Mouse (Mus musculus): ENCODE results near the gene Shroom3.
A peak's percentile ranks its signal among the peaks of the same experiment; 100 is the strongest.
"Not testable (repeated sequence)": the region's sequence is repeated elsewhere in the genome, so short reads cannot be mapped to it uniquely, and the experiment has no call there.

Shroom3 gene

DNA sequence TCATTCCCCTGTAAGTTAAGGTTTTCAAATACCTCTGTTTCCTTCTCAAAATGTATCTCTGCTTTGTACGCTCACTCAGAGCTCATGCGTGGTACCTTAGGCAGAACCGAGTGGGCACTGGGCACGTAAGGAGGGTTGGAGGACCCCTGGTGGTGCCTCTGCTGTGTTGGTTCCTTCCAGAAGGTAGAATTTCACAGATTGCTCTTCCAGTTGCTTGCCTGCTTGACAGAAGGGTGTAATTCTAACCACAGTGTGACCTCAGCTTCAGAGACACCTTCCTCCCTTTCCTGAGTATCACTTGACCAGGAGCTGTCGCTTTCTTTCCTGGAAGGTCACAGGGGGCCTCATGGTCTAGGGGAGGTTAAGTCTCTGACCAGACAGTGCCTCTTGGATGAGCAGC, 217.2 kb downstream of the Shroom3 start:
- DNase-seq, result no peak

- no peak for DNase-seq
Observed at GRCm38 (mm10) chr5:92901870-92902269, 218.6 kb downstream of the Shroom3 start.

- DNase-seq, result no peak
Observed at GRCm38 (mm10) chr5:92905146-92905545, 221.9 kb downstream of the Shroom3 start.

DNA sequence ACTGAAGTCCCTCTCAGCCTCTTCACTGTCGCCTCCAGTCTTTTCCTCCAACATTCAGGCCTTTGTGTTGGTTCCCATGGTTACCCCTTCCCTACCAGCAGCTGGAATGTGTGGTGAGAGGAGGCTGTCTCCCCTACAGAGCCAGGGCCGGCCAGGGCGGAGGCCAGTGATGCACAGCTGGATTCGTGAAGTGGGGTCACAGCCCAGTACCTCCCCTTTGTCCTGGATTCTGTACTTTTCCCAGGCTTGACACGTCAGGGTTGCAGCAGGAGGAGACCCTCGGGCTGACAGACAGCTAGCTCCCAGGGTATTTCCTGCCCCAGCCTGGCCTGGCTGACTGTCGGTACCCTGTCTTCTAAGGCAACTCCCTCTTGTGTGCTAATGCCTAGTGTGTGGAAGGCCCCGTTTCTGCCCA, 222.4 kb downstream of the Shroom3 start:
- DNase-seq, result peak; percentile 18

DNA sequence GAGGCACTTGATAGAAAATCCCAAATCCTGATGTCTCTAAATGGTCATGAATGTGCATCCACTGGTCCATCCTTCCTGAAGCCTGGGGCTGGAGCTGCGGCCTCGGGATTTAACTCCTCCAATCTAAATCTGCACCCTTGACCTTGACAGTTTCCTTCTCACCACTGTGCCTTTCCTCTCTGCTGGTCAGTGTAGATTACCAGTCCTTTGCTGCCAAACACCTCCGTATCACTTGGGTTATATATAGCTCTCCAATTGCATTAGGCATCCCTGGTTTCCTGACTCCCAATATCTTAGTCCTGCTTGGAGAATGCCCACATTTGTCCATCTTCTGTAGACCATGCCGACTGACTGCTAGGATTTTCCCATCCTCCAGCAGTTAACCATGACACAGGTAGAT, 225.0 kb downstream of the Shroom3 start:
- no peak for DNase-seq

DNA sequence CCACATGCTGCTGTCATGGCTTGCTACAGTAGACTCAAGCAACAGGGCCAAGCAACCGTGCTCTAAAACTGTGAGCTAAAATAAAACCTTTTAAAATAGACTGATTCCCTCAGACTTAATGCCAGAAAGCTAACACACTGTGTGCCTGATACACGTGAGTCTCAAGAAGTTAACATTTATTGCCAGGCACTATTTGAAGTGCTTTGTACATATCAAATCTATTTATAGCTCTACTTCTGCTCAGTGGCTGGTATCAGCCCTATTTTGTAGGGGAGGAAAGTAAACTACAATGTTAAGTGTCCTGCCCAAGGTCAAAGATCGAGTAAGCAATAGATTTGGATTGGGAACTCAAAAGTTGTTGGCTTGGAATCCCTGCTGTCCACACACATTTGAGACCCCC, 227.6 kb downstream of the Shroom3 start:
- no peak for DNase-seq

DNA sequence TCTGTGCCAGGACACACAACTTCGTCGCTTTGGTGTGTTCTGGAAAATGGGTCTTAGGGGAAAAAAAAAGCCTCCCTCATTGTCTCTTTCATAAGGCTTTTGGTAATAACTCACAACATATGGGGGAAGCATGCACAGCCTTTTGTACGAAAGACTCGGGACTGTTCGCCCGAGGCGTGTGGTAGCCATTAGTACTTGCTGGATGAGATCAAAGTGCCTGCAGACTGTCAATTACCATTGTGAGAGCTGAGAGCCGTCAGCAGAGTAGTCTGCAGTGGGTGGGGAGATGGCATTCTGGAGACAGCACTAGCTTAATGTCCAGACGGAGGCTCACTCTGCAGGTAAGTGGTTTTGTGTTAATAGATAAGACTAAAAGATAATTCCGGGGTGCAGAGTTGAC, 232.2 kb downstream of the Shroom3 start:
- no peak for DNase-seq

GRCm38 (mm10) chr5:92917755-92918154, 234.5 kb downstream of the Shroom3 start:
- no peak for DNase-seq

DNA sequence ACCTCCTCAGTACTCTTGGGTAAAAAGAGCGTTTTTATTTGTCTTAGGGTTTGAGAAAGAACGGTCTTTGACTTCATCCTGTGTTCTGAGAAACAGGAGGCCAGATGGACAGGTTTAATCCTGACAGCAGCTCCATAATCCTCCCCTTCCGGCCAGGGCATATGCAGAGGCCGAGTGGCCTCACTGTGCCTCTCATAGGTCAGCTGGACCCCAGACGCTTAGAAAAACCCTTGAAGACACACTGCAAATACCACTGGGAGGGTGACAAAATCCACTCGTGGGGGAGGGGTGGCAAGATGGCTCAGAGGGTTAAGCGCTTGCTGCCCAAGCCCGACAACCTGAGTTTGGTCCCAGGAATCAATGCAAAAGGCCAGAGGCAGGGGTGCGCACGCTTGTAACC, 234.9 kb downstream of the Shroom3 start:
- DNase-seq, result no peak

DNA sequence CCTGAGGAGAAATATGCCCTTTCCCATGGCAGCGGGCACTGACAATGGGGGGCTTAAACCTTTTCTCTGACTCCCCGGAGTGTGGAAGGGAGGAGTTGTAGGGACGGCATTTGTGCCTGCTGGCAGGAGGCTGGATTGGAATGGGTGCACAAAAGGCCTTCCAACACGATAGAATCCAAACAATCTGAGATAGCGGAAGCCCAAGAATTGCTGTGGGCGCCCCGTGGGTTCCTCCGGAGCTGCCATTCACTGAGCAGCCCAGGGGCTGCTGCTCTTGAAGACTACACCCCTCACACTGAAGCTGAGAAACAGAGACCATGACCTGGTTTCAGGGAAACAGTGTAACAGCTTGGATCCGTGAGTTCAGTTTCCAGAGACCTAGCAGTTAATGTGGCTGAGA, 235.6 kb downstream of the Shroom3 start:
- no peak for DNase-seq

GRCm38 (mm10) chr5:92919390-92919789, 236.2 kb downstream of the Shroom3 start:
- DNase-seq, result no peak

- DNase-seq, result no peak
Observed at GRCm38 (mm10) chr5:92920984-92921383, 237.7 kb downstream of the Shroom3 start.

DNA sequence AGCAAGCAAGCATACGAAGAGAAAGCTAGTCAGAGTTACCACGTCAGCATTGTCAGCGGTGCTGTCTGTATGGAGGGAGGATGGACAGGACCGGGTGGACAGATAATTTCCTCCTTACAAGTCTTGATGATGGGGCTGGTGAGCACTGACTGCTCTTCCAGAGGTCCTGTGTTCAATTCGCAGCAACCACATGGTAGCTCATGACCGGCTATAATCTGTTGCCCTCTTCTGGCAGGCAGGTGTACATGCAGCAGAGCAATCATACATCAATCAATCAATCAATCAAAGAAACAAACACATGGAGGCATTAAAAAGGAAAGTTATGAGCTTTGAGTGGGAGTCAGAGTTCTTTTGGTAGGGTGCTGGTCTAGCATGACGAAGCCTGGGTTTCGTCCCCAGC, 238.5 kb downstream of the Shroom3 start:
- no peak for DNase-seq

GRCm38 (mm10) chr5:92922981-92923380, 239.7 kb downstream of the Shroom3 start:
- DNase-seq, result not testable (repeated sequence)

- DNase-seq, result no peak
Observed at GRCm38 (mm10) chr5:92924851-92925477, 241.7 kb downstream of the Shroom3 start.

- DNase-seq, result no peak
Observed at GRCm38 (mm10) chr5:92927667-92928066, 244.4 kb downstream of the Shroom3 start.

- DNase-seq, result no peak
Observed at GRCm38 (mm10) chr5:92930557-92930956, 247.3 kb downstream of the Shroom3 start.

DNA sequence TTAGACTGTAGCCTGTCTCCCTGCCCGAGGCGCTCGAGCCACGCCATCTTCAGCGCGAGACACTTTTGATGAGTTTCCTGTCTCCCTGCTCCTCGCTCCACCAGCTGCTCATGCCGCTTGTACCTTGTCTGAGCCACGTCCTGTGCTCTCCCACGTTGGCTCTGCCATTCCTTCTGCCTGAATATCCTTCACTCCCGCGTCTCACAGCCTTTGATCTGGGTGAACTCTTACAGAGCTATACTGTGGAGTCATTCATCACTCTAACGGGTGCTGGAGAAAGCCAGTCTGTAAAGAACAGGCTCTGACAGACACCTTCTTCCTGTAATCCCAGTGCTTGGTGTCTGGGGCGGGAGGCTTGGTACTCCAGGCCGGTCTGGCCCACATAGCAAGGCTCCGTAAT, 248.1 kb downstream of the Shroom3 start:
- no peak for DNase-seq

GRCm38 (mm10) chr5:92933010-92933409, 249.8 kb downstream of the Shroom3 start:
- no peak for DNase-seq

- DNase-seq, result no peak
Observed at GRCm38 (mm10) chr5:92933599-92934217, 250.5 kb downstream of the Shroom3 start.

GRCm38 (mm10) chr5:92934269-92934939, 251.2 kb downstream of the Shroom3 start:
- no peak for DNase-seq

DNA sequence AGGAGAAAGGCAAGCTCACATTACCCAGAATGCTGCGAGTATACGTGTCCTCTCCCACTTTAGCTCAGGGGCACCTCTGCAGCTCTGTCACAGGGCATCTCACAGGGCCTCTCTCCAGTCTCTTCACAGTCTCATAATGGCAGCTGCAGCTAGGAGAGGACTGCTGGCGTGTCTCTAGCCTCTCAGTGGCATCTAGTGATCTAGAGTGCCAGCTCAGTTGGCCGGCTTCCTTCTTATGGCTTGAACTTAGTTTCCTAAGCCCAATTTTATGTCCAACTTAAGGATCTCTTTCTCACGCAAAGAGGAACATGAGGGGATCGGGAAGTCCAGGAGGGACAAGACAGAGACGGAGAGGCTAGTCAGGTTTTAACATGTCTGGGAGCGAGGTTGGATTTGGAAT, 252.6 kb downstream of the Shroom3 start:
- no peak for DNase-seq

DNA sequence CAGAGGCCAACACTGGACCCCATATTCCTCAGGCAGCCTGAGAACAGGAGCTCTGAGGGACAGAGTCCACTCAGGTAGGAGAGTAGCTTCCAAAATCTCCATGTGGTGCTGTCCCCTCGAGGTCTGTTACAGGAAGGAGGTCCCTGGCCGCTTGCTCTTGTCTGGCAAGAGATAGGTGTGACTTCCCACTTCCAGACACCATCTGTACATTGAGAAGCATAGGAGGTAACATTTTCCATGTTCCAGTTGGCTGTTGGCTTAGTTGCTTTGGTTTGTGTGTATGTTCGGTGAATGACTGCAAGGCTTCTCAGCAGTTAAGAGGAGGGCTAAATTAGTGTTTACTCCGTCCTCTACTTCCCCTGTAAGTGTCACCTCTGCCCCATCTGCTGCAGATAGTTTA, 254.5 kb downstream of the Shroom3 start:
- DNase-seq, result no peak

DNA sequence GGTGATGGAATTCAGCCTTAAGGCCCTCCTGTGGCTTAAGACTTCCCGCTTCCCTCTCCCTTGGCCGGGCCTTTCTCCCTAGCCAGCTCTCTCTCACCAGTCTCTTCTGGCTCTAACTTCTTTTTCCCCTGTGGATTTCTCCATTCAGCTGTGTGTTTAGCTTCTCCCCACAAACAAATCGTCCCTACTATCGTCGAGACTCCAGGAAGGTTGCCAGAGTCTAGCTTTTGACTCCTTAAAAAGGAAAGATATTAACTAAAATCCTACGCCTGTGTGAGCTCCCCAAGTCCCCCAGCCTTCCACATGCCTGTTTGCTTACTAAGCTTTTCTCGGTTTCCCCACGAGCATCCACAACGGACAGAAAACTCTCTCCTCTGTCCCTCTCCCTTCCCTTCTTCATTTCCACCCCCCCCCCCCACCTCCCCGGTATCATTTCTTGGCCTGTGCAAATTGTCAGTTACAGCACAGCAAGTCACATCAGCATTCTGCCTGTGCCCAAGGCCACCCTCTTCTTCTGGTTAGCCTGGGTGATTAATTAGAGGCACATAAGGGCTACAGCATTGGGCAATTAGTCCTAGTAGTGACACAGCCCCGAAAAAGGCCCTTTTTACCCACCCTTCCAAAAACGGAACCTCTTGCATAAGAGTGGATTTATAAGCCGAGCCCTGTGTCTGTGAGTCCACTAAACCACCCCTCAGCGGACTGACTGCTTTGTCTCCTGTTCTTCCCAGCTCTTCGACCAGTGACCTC, 256.2 kb downstream of the Shroom3 start:
- DNase-seq, result no peak
